Mouse (Mus musculus): Measurements from ENCODE around the gene Id2. TPM values are rescaled to one million over a fixed set of nuclear protein-coding genes. Genes with fewer than 3 reads are reported as not detected.

Id2 gene
- polyA plus RNA-seq, 1 experiment from 2014 or later, result 127 TPM

GRCm38 (mm10) chr12:25127629-25128028 lies 30.7 kb upstream of the Id2 start:
- no peak overlapping the region for H3K9ac ChIP-seq (ENCODE audit: low read depth, low read length)
- H3K4me2 ChIP-seq (ENCODE audit: low read depth, low read length), result no peak overlapping the region
- H3K27ac ChIP-seq (ENCODE audit: low read length), result no peak overlapping the region
- 54% methylated on average over 4 of the region's 4 CpGs for WGBS (ENCODE audit: insufficient replicate concordance)
- H3K4me3 ChIP-seq (ENCODE audit: low read depth, low read length), result no peak overlapping the region
- H3K27me3 ChIP-seq (ENCODE audit: control insufficient read depth, insufficient read depth, low read depth, low read length), result no peaks in the 10 kb centered on the region
- H3K9me3 ChIP-seq (replicated peaks; ENCODE audit: control insufficient read depth, low read length), result no peaks in the 10 kb centered on the region
- no peaks in the 10 kb centered on the region for H3K36me3 ChIP-seq (ENCODE audit: control insufficient read depth, insufficient read depth)
- no peak for ATAC-seq (ENCODE audit: low read depth)
- peaks cover 8% of the 10 kb centered on the region for H3K4me1 ChIP-seq (ENCODE audit: control insufficient read depth, low read depth, low read length)

- H3K27me3 ChIP-seq (ENCODE audit: control insufficient read depth, insufficient read depth, low read depth, low read length), result no peaks in the 10 kb centered on the region
- 68% methylated on average over 5 of the region's 5 CpGs for WGBS (ENCODE audit: insufficient replicate concordance)
- H3K4me2 ChIP-seq (ENCODE audit: low read depth, low read length), result no peak overlapping the region
- no peak overlapping the region for H3K4me3 ChIP-seq (ENCODE audit: low read depth, low read length)
- no peak overlapping the region for H3K9ac ChIP-seq (ENCODE audit: low read depth, low read length)
- ATAC-seq (ENCODE audit: low read depth), result no peak
- no peak overlapping the region for H3K27ac ChIP-seq (ENCODE audit: low read length)
- no peaks in the 10 kb centered on the region for H3K36me3 ChIP-seq (ENCODE audit: control insufficient read depth, insufficient read depth)
- H3K9me3 ChIP-seq (replicated peaks; ENCODE audit: control insufficient read depth, low read length), result no peaks in the 10 kb centered on the region
- H3K4me1 ChIP-seq (ENCODE audit: control insufficient read depth, low read depth, low read length), result no peaks in the 10 kb centered on the region; the same call in 1 of the 2 replicates
These were observed 29.3 kb upstream of the Id2 start for GRCm38 (mm10) chr12:25126228-25126627.

GRCm38 (mm10) chr12:25125239-25125776 lies 28.4 kb upstream of the Id2 start:
- no peaks in the 10 kb centered on the region; the same call in 1 of the 2 replicates for H3K4me1 ChIP-seq (ENCODE audit: control insufficient read depth, low read depth, low read length)
- H3K27me3 ChIP-seq (ENCODE audit: control insufficient read depth, insufficient read depth, low read depth, low read length), result no peaks in the 10 kb centered on the region
- no peak for ATAC-seq (ENCODE audit: low read depth)
- no peak overlapping the region for H3K9ac ChIP-seq (ENCODE audit: low read depth, low read length)
- no peaks in the 10 kb centered on the region for H3K36me3 ChIP-seq (ENCODE audit: control insufficient read depth, insufficient read depth)
- no peak overlapping the region for H3K27ac ChIP-seq (ENCODE audit: low read length)
- 70% methylated on average over 16 of the region's 16 CpGs for WGBS (ENCODE audit: insufficient replicate concordance)
- no peaks in the 10 kb centered on the region for H3K9me3 ChIP-seq (replicated peaks; ENCODE audit: control insufficient read depth, low read length)
- no peak overlapping the region for H3K4me3 ChIP-seq (ENCODE audit: low read depth, low read length)
- no peak overlapping the region for H3K4me2 ChIP-seq (ENCODE audit: low read depth, low read length)

GRCm38 (mm10) chr12:25124431-25125238 lies 27.7 kb upstream of the Id2 start:
- no peak overlapping the region for H3K9ac ChIP-seq (ENCODE audit: low read depth, low read length)
- no peaks in the 10 kb centered on the region for H3K27me3 ChIP-seq (ENCODE audit: control insufficient read depth, insufficient read depth, low read depth, low read length)
- no peak overlapping the region for H3K4me3 ChIP-seq (ENCODE audit: low read depth, low read length)
- WGBS (ENCODE audit: insufficient replicate concordance), result 49% methylated on average over 19 of the region's 19 CpGs
- no peak overlapping the region for H3K4me2 ChIP-seq (ENCODE audit: low read depth, low read length)
- no peaks in the 10 kb centered on the region; the same call in 1 of the 2 replicates for H3K4me1 ChIP-seq (ENCODE audit: control insufficient read depth, low read depth, low read length)
- no peak overlapping the region for H3K27ac ChIP-seq (ENCODE audit: low read length)
- no peak for ATAC-seq (ENCODE audit: low read depth)
- H3K36me3 ChIP-seq (ENCODE audit: control insufficient read depth, insufficient read depth), result no peaks in the 10 kb centered on the region
- H3K9me3 ChIP-seq (replicated peaks; ENCODE audit: control insufficient read depth, low read length), result no peaks in the 10 kb centered on the region

- no peaks in the 10 kb centered on the region for H3K36me3 ChIP-seq (ENCODE audit: control insufficient read depth, insufficient read depth)
- no peaks in the 10 kb centered on the region for H3K27me3 ChIP-seq (ENCODE audit: control insufficient read depth, insufficient read depth, low read depth, low read length)
- H3K4me2 ChIP-seq (ENCODE audit: low read depth, low read length), result no peak overlapping the region
- ATAC-seq (ENCODE audit: low read depth), result no peak
- H3K9ac ChIP-seq (ENCODE audit: low read depth, low read length), result no peak overlapping the region
- 79% methylated on average over 4 of the region's 4 CpGs for WGBS (ENCODE audit: insufficient replicate concordance)
- H3K4me3 ChIP-seq (ENCODE audit: low read depth, low read length), result no peak overlapping the region
- H3K27ac ChIP-seq (ENCODE audit: low read length), result no peak overlapping the region
- no peaks in the 10 kb centered on the region for H3K9me3 ChIP-seq (replicated peaks; ENCODE audit: control insufficient read depth, low read length)
- H3K4me1 ChIP-seq (ENCODE audit: control insufficient read depth, low read depth, low read length), result no peaks in the 10 kb centered on the region
These were observed 23.8 kb upstream of the Id2 start for GRCm38 (mm10) chr12:25120753-25121152.

- WGBS (ENCODE audit: insufficient replicate concordance), result 22% methylated on average over 15 of the region's 15 CpGs
- Histone ChIP-seq H3K4me3 (ENCODE audit: low read depth, low read length) (no peak overlapping the region), H3K36me3 (ENCODE audit: control insufficient read depth, insufficient read depth) (no peaks in the 10 kb centered on the region), H3K27me3 (ENCODE audit: control insufficient read depth, insufficient read depth, low read depth, low read length) (no peaks in the 10 kb centered on the region), H3K4me1 (ENCODE audit: control insufficient read depth, low read depth, low read length) (no peaks in the 10 kb centered on the region), H3K27ac (ENCODE audit: low read length) (no peak overlapping the region), H3K4me2 (ENCODE audit: low read depth, low read length) (no peak overlapping the region), H3K9ac (ENCODE audit: low read depth, low read length) (no peak overlapping the region), H3K9me3 (replicated peaks; ENCODE audit: control insufficient read depth, low read length) (no peaks in the 10 kb centered on the region)
- peak; percentile 75 for ATAC-seq (ENCODE audit: low read depth)
These were observed 22.3 kb upstream of the Id2 start for GRCm38 (mm10) chr12:25119278-25119677.

GRCm38 (mm10) chr12:25117856-25118511 lies 21.0 kb upstream of the Id2 start:
- H3K4me1 ChIP-seq (ENCODE audit: control insufficient read depth, low read depth, low read length), result no peaks in the 10 kb centered on the region
- H3K36me3 ChIP-seq (ENCODE audit: control insufficient read depth, insufficient read depth), result no peaks in the 10 kb centered on the region
- H3K4me3 ChIP-seq (ENCODE audit: low read depth, low read length), result no peak overlapping the region
- H3K9me3 ChIP-seq (replicated peaks; ENCODE audit: control insufficient read depth, low read length), result no peaks in the 10 kb centered on the region
- no peak overlapping the region for H3K9ac ChIP-seq (ENCODE audit: low read depth, low read length)
- no peaks in the 10 kb centered on the region for H3K27me3 ChIP-seq (ENCODE audit: control insufficient read depth, insufficient read depth, low read depth, low read length)
- no peak overlapping the region for H3K27ac ChIP-seq (ENCODE audit: low read length)
- no peak overlapping the region for H3K4me2 ChIP-seq (ENCODE audit: low read depth, low read length)
- 53% methylated on average over 4 of the region's 4 CpGs for WGBS (ENCODE audit: insufficient replicate concordance)
- peak; percentile 39; the same call in 1 of the 2 replicates for ATAC-seq (ENCODE audit: low read depth)

- 50% methylated on average over 2 of the region's 2 CpGs for WGBS (ENCODE audit: insufficient replicate concordance)
- no peak overlapping the region for H3K9ac ChIP-seq (ENCODE audit: low read depth, low read length)
- no peaks in the 10 kb centered on the region for H3K36me3 ChIP-seq (ENCODE audit: control insufficient read depth, insufficient read depth)
- no peaks in the 10 kb centered on the region for H3K9me3 ChIP-seq (replicated peaks; ENCODE audit: control insufficient read depth, low read length)
- ATAC-seq (ENCODE audit: low read depth), result no peak
- H3K4me1 ChIP-seq (ENCODE audit: control insufficient read depth, low read depth, low read length), result no peaks in the 10 kb centered on the region
- H3K4me2 ChIP-seq (ENCODE audit: low read depth, low read length), result no peak overlapping the region
- H3K27ac ChIP-seq (ENCODE audit: low read length), result no peak overlapping the region
- no peaks in the 10 kb centered on the region for H3K27me3 ChIP-seq (ENCODE audit: control insufficient read depth, insufficient read depth, low read depth, low read length)
- no peak overlapping the region for H3K4me3 ChIP-seq (ENCODE audit: low read depth, low read length)
These were observed 19.2 kb upstream of the Id2 start for GRCm38 (mm10) chr12:25116126-25116525.

- Histone ChIP-seq H3K9ac (ENCODE audit: low read depth, low read length) (no peak overlapping the region), H3K36me3 (ENCODE audit: control insufficient read depth, insufficient read depth) (no peaks in the 10 kb centered on the region), H3K4me3 (ENCODE audit: low read depth, low read length) (no peak overlapping the region), H3K27ac (ENCODE audit: low read length) (no peak overlapping the region), H3K9me3 (replicated peaks; ENCODE audit: control insufficient read depth, low read length) (no peaks in the 10 kb centered on the region), H3K27me3 (ENCODE audit: control insufficient read depth, insufficient read depth, low read depth, low read length) (no peaks in the 10 kb centered on the region), H3K4me2 (ENCODE audit: low read depth, low read length) (no peak overlapping the region), H3K4me1 (ENCODE audit: control insufficient read depth, low read depth, low read length) (no peaks in the 10 kb centered on the region; the same call in 1 of the 2 replicates)
- no peak for ATAC-seq (ENCODE audit: low read depth)
- 32% methylated on average over 1 of the region's 1 CpGs for WGBS (ENCODE audit: insufficient replicate concordance)
These were observed 17.5 kb upstream of the Id2 start for GRCm38 (mm10) chr12:25114426-25114825.

Data from liver, embryonic 16.5 days (tissue).